Mouse (Mus musculus): ENCODE results near the gene B230219D22Rik.

B230219D22Rik gene

GRCm38 (mm10) chr13:55727120-55727838, 34.4 kb downstream of the B230219D22Rik start, which contains the start of gene Pcbd2:
Gene Pcbd2 (plus strand): TSS chr13:55727368.
- peak; percentile 65 to 70 for DNase-seq (ENCODE audit: low spot score in 2 of 2)

GRCm38 (mm10) chr13:55727839-55728238, 34.9 kb downstream of the B230219D22Rik start:
- DNase-seq (ENCODE audit: low spot score in 2 of 2), result peak; percentile 38 to 42

- DNase-seq (ENCODE audit: low spot score in 2 of 2), result no peak
Observed at GRCm38 (mm10) chr13:55730716-55731115, 37.8 kb downstream of the B230219D22Rik start.

- no peak for DNase-seq (ENCODE audit: low spot score in 2 of 2)
Observed at GRCm38 (mm10) chr13:55732121-55732520, 39.2 kb downstream of the B230219D22Rik start.

- DNase-seq (ENCODE audit: low spot score in 2 of 2), result no peak
Observed at GRCm38 (mm10) chr13:55733628-55734502, 40.9 kb downstream of the B230219D22Rik start.

- no peak for DNase-seq (ENCODE audit: low spot score in 2 of 2)
Observed at GRCm38 (mm10) chr13:55737885-55738284, 45.0 kb downstream of the B230219D22Rik start.

- DNase-seq (ENCODE audit: low spot score in 2 of 2), result no peak
Observed at GRCm38 (mm10) chr13:55742306-55742705, 49.4 kb downstream of the B230219D22Rik start.
